Mouse (Mus musculus): ENCODE measurements around the gene Olfr1366. TPM values are rescaled to one million over a fixed set of nuclear protein-coding genes. Genes with fewer than 3 reads are reported as not detected.

Olfr1366 gene
- not detected for polyA plus RNA-seq (2014; fragmentation: Illumina TruSeq; extraction: RNeasy Lipid Tissue Mini Kit (QIAGEN cat#74804); ENCODE audit: low read depth, low replicate concordance)

DNA sequence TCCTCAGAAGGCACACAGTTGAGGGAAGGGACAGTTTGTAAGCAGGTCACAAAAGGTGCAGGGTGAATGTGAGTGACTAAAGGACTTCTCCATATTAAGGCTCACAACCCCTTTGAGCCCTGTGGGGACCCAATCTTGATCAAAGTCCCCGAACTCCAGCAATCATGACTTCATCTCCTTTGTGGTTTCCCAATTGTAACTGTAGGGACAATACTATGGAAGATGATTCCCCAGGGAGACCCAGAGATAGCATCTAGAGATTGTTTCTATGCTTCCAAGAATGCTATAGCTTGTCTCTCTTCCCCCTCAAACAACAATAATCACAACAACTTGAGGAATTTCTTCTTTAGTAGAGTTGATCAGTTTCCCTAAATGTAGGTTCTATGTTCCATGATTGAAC, at the start of gene Olfr1366:
Gene Olfr1366, minus strand, starts transcription at position 101 of the 400 bp plus-strand sequence.

DNA sequence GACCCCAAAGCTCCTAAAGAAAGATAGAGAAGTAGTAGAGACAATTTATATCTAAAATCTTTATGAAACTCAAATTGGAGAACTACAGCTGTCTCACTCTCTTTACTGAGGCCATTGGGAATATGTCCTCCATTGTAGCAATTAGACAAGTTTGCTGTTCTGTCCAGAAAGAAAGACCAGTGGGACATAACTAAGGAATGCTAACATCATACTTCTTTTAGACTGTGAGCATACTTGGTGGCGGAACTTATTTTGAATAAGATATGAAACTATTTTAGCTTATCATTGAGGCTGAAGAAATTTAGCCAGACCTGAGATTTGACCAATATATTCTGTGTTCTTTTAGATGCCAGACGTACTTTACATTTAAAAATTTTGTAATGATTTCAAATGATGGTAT, 39.1 kb upstream of the Olfr1366 start, which contains the start of gene Olfr1364:
Gene Olfr1364, minus strand, starts transcription at position 101 of the 400 bp plus-strand sequence.

DNA sequence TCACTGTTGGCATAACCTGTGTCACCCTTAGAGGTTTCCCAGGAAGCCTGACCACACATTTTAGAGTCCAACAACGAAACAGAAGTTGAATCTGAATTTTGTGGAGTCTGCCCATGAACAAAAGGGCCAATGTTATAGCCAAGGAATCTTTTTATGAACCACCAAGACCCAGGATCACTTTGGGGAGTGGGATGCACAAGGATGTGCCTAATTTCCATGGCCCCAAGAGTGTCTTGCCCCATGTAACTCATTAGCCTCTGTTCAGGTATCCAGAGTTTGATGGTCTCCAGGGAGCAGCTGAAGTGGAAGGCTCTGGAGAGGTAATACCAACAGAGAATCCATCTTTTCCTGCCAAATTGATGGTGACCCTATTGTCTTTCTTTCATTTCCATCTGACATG, 17.2 kb upstream of the Olfr1366 start, which contains the start of gene Olfr1535:
Gene Olfr1535, minus strand, starts transcription at position 101 of the 400 bp plus-strand sequence.

DNA sequence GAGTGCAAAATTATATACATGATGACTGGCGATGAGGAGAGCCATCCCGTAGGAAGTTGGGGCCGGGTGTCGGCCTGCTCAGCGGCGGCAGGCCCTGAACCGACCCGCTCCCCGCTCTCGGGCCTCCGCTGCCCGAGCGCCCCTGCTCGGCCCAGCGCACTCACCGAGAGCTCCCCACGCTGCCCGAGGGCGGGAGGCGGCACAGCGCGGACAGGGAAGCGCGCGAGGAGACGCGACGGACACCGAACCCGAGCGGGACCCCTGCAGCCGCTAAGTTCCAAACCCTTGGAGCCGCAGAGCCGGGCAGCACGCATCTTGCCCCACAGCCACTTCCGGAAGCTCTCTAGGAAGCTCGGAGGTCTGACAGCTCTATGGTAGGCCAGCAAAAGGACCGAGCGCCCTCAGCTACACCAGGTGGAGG, 11.8 kb downstream of the Olfr1366 start, which contains the start of gene Zkscan8:
Gene Zkscan8, minus strand, starts transcription at position 340 of the 421 bp plus-strand sequence.

DNA sequence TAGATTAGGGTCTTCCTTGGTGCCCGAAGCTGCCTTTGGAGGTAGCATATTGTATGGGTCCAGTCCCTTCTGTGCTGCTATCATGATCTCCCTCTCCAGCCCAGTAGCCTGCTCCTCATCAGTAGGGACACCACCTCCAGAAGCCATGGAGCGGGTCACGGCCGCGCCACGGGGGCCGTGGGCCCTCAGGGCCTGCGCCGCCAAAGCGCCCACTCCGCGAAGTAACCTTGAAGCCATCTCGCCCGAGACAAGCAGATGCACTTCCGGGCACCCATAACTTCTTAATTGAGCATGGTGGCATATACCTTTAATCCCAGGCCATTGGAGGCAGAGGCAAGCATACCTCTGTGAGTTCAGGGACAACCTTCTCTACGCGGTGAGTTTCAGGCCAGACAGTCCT, 41.4 kb downstream of the Olfr1366 start, which contains the start of gene Gm11273:
Gene Gm11273, minus strand, starts transcription at position 237 of the 400 bp plus-strand sequence.

DNA sequence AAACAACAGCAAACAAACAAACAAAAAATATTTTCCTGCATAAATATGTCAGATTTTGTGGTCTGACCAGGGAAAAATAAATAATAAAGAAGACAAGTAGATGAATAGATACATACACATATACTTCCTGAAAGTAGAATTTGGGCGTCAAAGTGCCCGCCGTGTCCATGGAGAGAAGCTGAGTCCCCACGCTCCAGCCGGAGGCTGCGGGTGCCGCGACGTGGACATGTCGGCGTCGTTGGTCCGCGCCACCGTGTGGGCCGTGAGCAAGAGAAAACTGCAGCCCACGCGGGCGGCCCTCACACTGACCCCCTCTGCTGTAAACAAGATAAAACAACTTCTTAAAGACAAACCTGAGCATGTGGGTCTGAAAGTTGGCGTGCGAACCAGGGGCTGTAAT, 47.5 kb downstream of the Olfr1366 start, which contains the start of gene AK157302:
Gene AK157302, plus strand, starts transcription at position 144 of the 400 bp plus-strand sequence.

Other genes starting within 250 kb of the Olfr1366 start
- not detected for gene Gpx6, start 230.7 kb downstream of the Olfr1366 start, polyA plus RNA-seq (2014; fragmentation: Illumina TruSeq; extraction: RNeasy Lipid Tissue Mini Kit (QIAGEN cat#74804); ENCODE audit: low read depth, low replicate concordance)
- not detected for gene Olfr1367, start 195.9 kb downstream of the Olfr1366 start, polyA plus RNA-seq (2014; fragmentation: Illumina TruSeq; extraction: RNeasy Lipid Tissue Mini Kit (QIAGEN cat#74804); ENCODE audit: low read depth, low replicate concordance)
- 10.0 TPM for gene Zscan12, start 180.0 kb downstream of the Olfr1366 start, polyA plus RNA-seq (2014; fragmentation: Illumina TruSeq; extraction: RNeasy Lipid Tissue Mini Kit (QIAGEN cat#74804); ENCODE audit: low read depth, low replicate concordance)
- gene Zkscan3, start 140.1 kb downstream of the Olfr1366 start, polyA plus RNA-seq (2014; fragmentation: Illumina TruSeq; extraction: RNeasy Lipid Tissue Mini Kit (QIAGEN cat#74804); ENCODE audit: low read depth, low replicate concordance): 121 TPM
- gene Pgbd1, start 101.8 kb downstream of the Olfr1366 start, polyA plus RNA-seq (2014; fragmentation: Illumina TruSeq; extraction: RNeasy Lipid Tissue Mini Kit (QIAGEN cat#74804); ENCODE audit: low read depth, low replicate concordance): 3.1 TPM
- 116 TPM for gene Zscan26, start 89.1 kb downstream of the Olfr1366 start, polyA plus RNA-seq (2014; fragmentation: Illumina TruSeq; extraction: RNeasy Lipid Tissue Mini Kit (QIAGEN cat#74804); ENCODE audit: low read depth, low replicate concordance)
- gene Nkapl, start 74.3 kb downstream of the Olfr1366 start, polyA plus RNA-seq (2014; fragmentation: Illumina TruSeq; extraction: RNeasy Lipid Tissue Mini Kit (QIAGEN cat#74804); ENCODE audit: low read depth, low replicate concordance): 0.50 TPM
- gene Zkscan4, start 63.9 kb downstream of the Olfr1366 start, polyA plus RNA-seq (2014; fragmentation: Illumina TruSeq; extraction: RNeasy Lipid Tissue Mini Kit (QIAGEN cat#74804); ENCODE audit: low read depth, low replicate concordance): 0.98 TPM
- gene Gm10065, start 63.4 kb downstream of the Olfr1366 start, polyA plus RNA-seq (2014; fragmentation: Illumina TruSeq; extraction: RNeasy Lipid Tissue Mini Kit (QIAGEN cat#74804); ENCODE audit: low read depth, low replicate concordance): not detected
- 4.5 TPM for gene AK157302, start 47.6 kb downstream of the Olfr1366 start, polyA plus RNA-seq (2014; fragmentation: Illumina TruSeq; extraction: RNeasy Lipid Tissue Mini Kit (QIAGEN cat#74804); ENCODE audit: low read depth, low replicate concordance)
- gene Gm11273, start 41.4 kb downstream of the Olfr1366 start, polyA plus RNA-seq (2014; fragmentation: Illumina TruSeq; extraction: RNeasy Lipid Tissue Mini Kit (QIAGEN cat#74804); ENCODE audit: low read depth, low replicate concordance): not detected
- 33.2 TPM for gene Zkscan8, start 11.7 kb downstream of the Olfr1366 start, polyA plus RNA-seq (2014; fragmentation: Illumina TruSeq; extraction: RNeasy Lipid Tissue Mini Kit (QIAGEN cat#74804); ENCODE audit: low read depth, low replicate concordance)
- not detected for gene Olfr1535, start 17.1 kb upstream of the Olfr1366 start, polyA plus RNA-seq (2014; fragmentation: Illumina TruSeq; extraction: RNeasy Lipid Tissue Mini Kit (QIAGEN cat#74804); ENCODE audit: low read depth, low replicate concordance)
- not detected for gene Olfr1364, start 39.0 kb upstream of the Olfr1366 start, polyA plus RNA-seq (2014; fragmentation: Illumina TruSeq; extraction: RNeasy Lipid Tissue Mini Kit (QIAGEN cat#74804); ENCODE audit: low read depth, low replicate concordance)
- gene Olfr1362, start 71.2 kb upstream of the Olfr1366 start, polyA plus RNA-seq (2014; fragmentation: Illumina TruSeq; extraction: RNeasy Lipid Tissue Mini Kit (QIAGEN cat#74804); ENCODE audit: low read depth, low replicate concordance): not detected
- not detected for gene Olfr11, start 99.7 kb upstream of the Olfr1366 start, polyA plus RNA-seq (2014; fragmentation: Illumina TruSeq; extraction: RNeasy Lipid Tissue Mini Kit (QIAGEN cat#74804); ENCODE audit: low read depth, low replicate concordance)
- not detected for gene Olfr1361, start 120.6 kb upstream of the Olfr1366 start, polyA plus RNA-seq (2014; fragmentation: Illumina TruSeq; extraction: RNeasy Lipid Tissue Mini Kit (QIAGEN cat#74804); ENCODE audit: low read depth, low replicate concordance)
- gene Olfr1360, start 134.6 kb upstream of the Olfr1366 start, polyA plus RNA-seq (2014; fragmentation: Illumina TruSeq; extraction: RNeasy Lipid Tissue Mini Kit (QIAGEN cat#74804); ENCODE audit: low read depth, low replicate concordance): not detected
- not detected for gene Olfr1359, start 155.3 kb upstream of the Olfr1366 start, polyA plus RNA-seq (2014; fragmentation: Illumina TruSeq; extraction: RNeasy Lipid Tissue Mini Kit (QIAGEN cat#74804); ENCODE audit: low read depth, low replicate concordance)
- not detected for gene Hist1h2bl, start 173.3 kb upstream of the Olfr1366 start, polyA plus RNA-seq (2014; fragmentation: Illumina TruSeq; extraction: RNeasy Lipid Tissue Mini Kit (QIAGEN cat#74804); ENCODE audit: low read depth, low replicate concordance)
- not detected for gene Hist1h2ai, start 173.6 kb upstream of the Olfr1366 start, polyA plus RNA-seq (2014; fragmentation: Illumina TruSeq; extraction: RNeasy Lipid Tissue Mini Kit (QIAGEN cat#74804); ENCODE audit: low read depth, low replicate concordance)
- not detected for gene Hist1h3h, start 174.9 kb upstream of the Olfr1366 start, polyA plus RNA-seq (2014; fragmentation: Illumina TruSeq; extraction: RNeasy Lipid Tissue Mini Kit (QIAGEN cat#74804); ENCODE audit: low read depth, low replicate concordance)
- gene Hist1h2bm, start 179.2 kb upstream of the Olfr1366 start, polyA plus RNA-seq (2014; fragmentation: Illumina TruSeq; extraction: RNeasy Lipid Tissue Mini Kit (QIAGEN cat#74804); ENCODE audit: low read depth, low replicate concordance): not detected
- gene Hist1h4j, start 192.3 kb upstream of the Olfr1366 start, polyA plus RNA-seq (2014; fragmentation: Illumina TruSeq; extraction: RNeasy Lipid Tissue Mini Kit (QIAGEN cat#74804); ENCODE audit: low read depth, low replicate concordance): 4.2 TPM
- gene Hist1h4k, start 207.7 kb upstream of the Olfr1366 start, polyA plus RNA-seq (2014; fragmentation: Illumina TruSeq; extraction: RNeasy Lipid Tissue Mini Kit (QIAGEN cat#74804); ENCODE audit: low read depth, low replicate concordance): not detected
- not detected for gene Hist1h2ak, start 211.0 kb upstream of the Olfr1366 start, polyA plus RNA-seq (2014; fragmentation: Illumina TruSeq; extraction: RNeasy Lipid Tissue Mini Kit (QIAGEN cat#74804); ENCODE audit: low read depth, low replicate concordance)
- gene Hist1h2bn, start 211.3 kb upstream of the Olfr1366 start, polyA plus RNA-seq (2014; fragmentation: Illumina TruSeq; extraction: RNeasy Lipid Tissue Mini Kit (QIAGEN cat#74804); ENCODE audit: low read depth, low replicate concordance): not detected
- gene Hist1h1b, start 237.8 kb upstream of the Olfr1366 start, polyA plus RNA-seq (2014; fragmentation: Illumina TruSeq; extraction: RNeasy Lipid Tissue Mini Kit (QIAGEN cat#74804); ENCODE audit: low read depth, low replicate concordance): not detected
- gene Hist1h3i, start 240.6 kb upstream of the Olfr1366 start, polyA plus RNA-seq (2014; fragmentation: Illumina TruSeq; extraction: RNeasy Lipid Tissue Mini Kit (QIAGEN cat#74804); ENCODE audit: low read depth, low replicate concordance): not detected
- not detected for gene Hist1h2an, start 244.4 kb upstream of the Olfr1366 start, polyA plus RNA-seq (2014; fragmentation: Illumina TruSeq; extraction: RNeasy Lipid Tissue Mini Kit (QIAGEN cat#74804); ENCODE audit: low read depth, low replicate concordance)
- gene Hist1h2bp, start 244.7 kb upstream of the Olfr1366 start, polyA plus RNA-seq (2014; fragmentation: Illumina TruSeq; extraction: RNeasy Lipid Tissue Mini Kit (QIAGEN cat#74804); ENCODE audit: low read depth, low replicate concordance): not detected

Data from sigmoid colon, adult 10 weeks (tissue).